Mouse (Mus musculus): ENCODE measurements around the gene Scp2. TPM values are rescaled to one million over a fixed set of nuclear protein-coding genes. Genes with fewer than 3 reads are reported as not detected.
"Not testable (repeated sequence)": the region's sequence is repeated elsewhere in the genome, so short reads cannot be mapped to it uniquely, and the experiment has no call there.

Scp2 gene
- total RNA-seq, 1 experiment: 65.9 TPM

DNA sequence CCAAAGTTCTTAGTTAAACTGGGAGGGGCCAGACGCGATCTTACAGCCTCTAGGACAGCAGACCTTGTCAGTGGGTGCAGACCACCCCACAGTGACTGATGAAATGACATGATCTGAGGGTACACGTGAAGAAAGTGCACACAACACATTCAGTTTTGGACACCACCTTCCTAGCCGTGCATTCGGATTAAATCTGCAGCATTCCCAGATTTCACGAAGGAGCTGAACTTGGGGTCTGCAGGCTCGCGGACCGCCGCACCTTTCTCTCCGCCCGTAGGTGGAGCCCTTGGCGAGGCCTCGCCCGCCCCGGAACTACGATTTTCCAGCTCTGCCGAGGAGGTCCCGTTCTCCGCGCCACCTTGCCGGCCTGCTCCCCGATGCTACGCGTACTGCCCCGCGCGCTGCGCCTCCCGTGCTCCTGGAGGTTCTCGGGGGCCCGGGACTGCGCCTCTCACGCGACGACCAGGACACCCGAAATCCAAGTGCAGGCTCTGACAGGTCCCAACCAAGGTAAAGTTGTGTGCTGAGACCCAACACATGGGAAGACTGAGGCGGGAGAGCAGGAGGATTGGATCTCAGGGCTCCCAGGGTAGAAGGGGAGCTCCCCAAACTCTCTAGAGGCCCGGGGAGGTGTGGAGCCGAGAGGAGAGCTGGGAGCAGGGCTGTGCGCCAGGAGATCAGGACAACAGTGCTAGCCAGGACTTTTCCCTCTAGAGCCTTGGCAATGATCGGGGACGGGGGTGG lies 20.5 kb upstream of the Scp2 start, which contains the start of gene Echdc2:
Gene Echdc2 (plus strand): TSS at position 286 of the 744 bp plus-strand sequence.
- Histone ChIP-seq H3K4me3 (ENCODE audit: insufficient read depth in 1 of 2, low read depth in 1 of 2, low read length in 2 of 2, poor library complexity in 1 of 2, severe bottlenecking in 1 of 2) (peak within 1 kb of the TSS; percentile 77 to 82), H3K9ac (ENCODE audit: insufficient read depth, low read depth, low read length, poor library complexity, severe bottlenecking) (peak within 1 kb of the TSS; percentile 80), H3K9me3 (ENCODE audit: control insufficient read depth, insufficient read depth, low read depth, low read length) (no peaks in the 10 kb centered on the region), H3K4me1 (ENCODE audit: control insufficient read depth in 2 of 2, insufficient read depth in 2 of 2, low read length in 2 of 2, poor library complexity in 1 of 2) (peaks cover 0 to 7% of the 10 kb centered on the region in 2 experiments; a peak in 1 of 4 replicates), H3K36me3 (ENCODE audit: control insufficient read depth, insufficient read depth, low read length, poor library complexity, severe bottlenecking) (peaks cover 6% of the 10 kb centered on the region; the same call in 1 of the 2 replicates), H3K27ac (ENCODE audit: insufficient read depth, low read depth, low read length, poor library complexity, severe bottlenecking) (no peak within 1 kb of the TSS)
- in situ Hi-C loops (cut with MboI; ENCODE audit: low sequenced_read_pairs in 2 of 2, unreplicated experiment in 2 of 2): no loop called here
- TF ChIP-seq HCFC1 (IDR thresholded peaks at IDR 0.05; ENCODE audit: borderline replicate concordance, insufficient read depth, low read length): 0 out of 2 replicates have a peak, but pooled peaks have one; percentile 11
- TF ChIP-seq MAFK (IDR thresholded peaks at IDR 0.05; ENCODE audit: insufficient read depth, low read depth, low read length): no peak
- no peak for DNase-seq (ENCODE audit: low read depth, low spot score)

DNA sequence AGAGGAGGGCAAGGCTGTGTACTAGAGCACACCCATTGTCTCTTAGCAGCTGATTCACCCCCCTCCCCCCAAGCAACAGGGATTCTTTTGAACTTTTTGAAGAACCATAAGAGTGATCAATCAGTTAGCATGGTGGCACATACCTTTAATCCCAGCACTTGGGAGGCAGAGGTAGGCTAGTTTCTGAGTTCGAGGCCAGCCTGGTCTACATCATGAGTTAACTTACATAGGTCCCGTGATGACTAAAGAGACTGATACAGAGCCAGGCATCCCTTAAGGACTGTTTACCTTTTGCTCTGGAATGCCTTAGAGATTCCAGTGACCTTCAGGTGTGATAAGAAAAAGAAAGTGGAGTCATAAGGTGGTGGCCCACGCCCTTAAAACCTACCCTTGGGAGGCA lies 18.5 kb upstream of the Scp2 start:
- H3K4me1 ChIP-seq (ENCODE audit: control insufficient read depth in 2 of 2, insufficient read depth in 2 of 2, low read length in 2 of 2, poor library complexity in 1 of 2): peaks cover 0 to 7% of the 10 kb centered on the region in 2 experiments; a peak in 1 of 4 replicates
- DNase-seq (ENCODE audit: low read depth, low spot score): no peak
- H3K27ac ChIP-seq (ENCODE audit: insufficient read depth, low read depth, low read length, poor library complexity, severe bottlenecking): no peak overlapping the region
- no peaks in the 10 kb centered on the region for H3K9me3 ChIP-seq (ENCODE audit: control insufficient read depth, insufficient read depth, low read depth, low read length)
- TF ChIP-seq ZNF384 (IDR thresholded peaks at IDR 0.05; ENCODE audit: low read depth, low read length) (no peak), ZC3H11A (IDR thresholded peaks at IDR 0.05; ENCODE audit: borderline replicate concordance, low read depth, low read length) (no peak), CHD2 (IDR thresholded peaks at IDR 0.05; ENCODE audit: low read depth, low read length) (0 out of 2 replicates have a peak, but pooled peaks have one; percentile 43)
- H3K9ac ChIP-seq (ENCODE audit: insufficient read depth, low read depth, low read length, poor library complexity, severe bottlenecking): no peak overlapping the region
- H3K36me3 ChIP-seq (ENCODE audit: control insufficient read depth, insufficient read depth, low read length, poor library complexity, severe bottlenecking): 0 out of 2 replicates have a peak, but pooled peaks cover 3% of the 10 kb centered on the region
- no peak overlapping the region for H3K4me3 ChIP-seq (ENCODE audit: insufficient read depth in 1 of 2, low read depth in 1 of 2, low read length in 2 of 2, poor library complexity in 1 of 2, severe bottlenecking in 1 of 2)
- in situ Hi-C loops (cut with MboI; ENCODE audit: low sequenced_read_pairs in 2 of 2, unreplicated experiment in 2 of 2): no loop called here

DNA sequence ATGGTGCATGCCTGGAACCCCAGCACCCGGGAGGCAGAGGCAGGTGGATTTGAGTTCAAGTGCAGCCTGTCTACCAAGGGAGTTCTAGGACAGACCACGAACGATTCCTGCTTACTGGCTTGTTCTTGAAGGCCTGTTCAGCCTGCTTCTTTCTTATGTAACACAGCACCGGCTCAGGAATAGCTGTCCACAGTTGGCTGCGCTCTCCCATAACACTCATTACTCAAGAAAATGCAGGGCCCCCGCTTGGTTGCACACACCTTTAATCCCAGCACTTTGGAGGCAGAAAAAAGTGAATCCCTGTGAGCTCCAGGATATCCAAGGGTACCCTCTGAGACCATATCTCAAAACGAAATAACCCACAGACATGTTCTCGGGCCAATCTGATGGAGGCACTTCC lies 17.1 kb upstream of the Scp2 start:
- in situ Hi-C loops (cut with MboI; ENCODE audit: low sequenced_read_pairs in 2 of 2, unreplicated experiment in 2 of 2): no loop called here
- no peak for TF ChIP-seq ZC3H11A (IDR thresholded peaks at IDR 0.05; ENCODE audit: borderline replicate concordance, low read depth, low read length)
- no peak for TF ChIP-seq HCFC1 (IDR thresholded peaks at IDR 0.05; ENCODE audit: borderline replicate concordance, insufficient read depth, low read length)
- no peak for TF ChIP-seq CHD2 (IDR thresholded peaks at IDR 0.05; ENCODE audit: low read depth, low read length)
- no peak for TF ChIP-seq ZNF384 (IDR thresholded peaks at IDR 0.05; ENCODE audit: low read depth, low read length)
- TF ChIP-seq MAFK (IDR thresholded peaks at IDR 0.05; ENCODE audit: insufficient read depth, low read depth, low read length): no peak
- Histone ChIP-seq H3K27ac (ENCODE audit: insufficient read depth, low read depth, low read length, poor library complexity, severe bottlenecking) (no peak overlapping the region), H3K4me3 (ENCODE audit: insufficient read depth in 1 of 2, low read depth in 1 of 2, low read length in 2 of 2, poor library complexity in 1 of 2, severe bottlenecking in 1 of 2) (no peak overlapping the region), H3K4me1 (ENCODE audit: control insufficient read depth in 2 of 2, insufficient read depth in 2 of 2, low read length in 2 of 2, poor library complexity in 1 of 2) (peaks cover 0 to 5% of the 10 kb centered on the region in 2 experiments; a peak in 1 of 4 replicates), H3K9ac (ENCODE audit: insufficient read depth, low read depth, low read length, poor library complexity, severe bottlenecking) (no peak overlapping the region), H3K9me3 (ENCODE audit: control insufficient read depth, insufficient read depth, low read depth, low read length) (no peaks in the 10 kb centered on the region), H3K36me3 (ENCODE audit: control insufficient read depth, insufficient read depth, low read length, poor library complexity, severe bottlenecking) (no peaks in the 10 kb centered on the region)
- DNase-seq (ENCODE audit: low read depth, low spot score): no peak

DNA sequence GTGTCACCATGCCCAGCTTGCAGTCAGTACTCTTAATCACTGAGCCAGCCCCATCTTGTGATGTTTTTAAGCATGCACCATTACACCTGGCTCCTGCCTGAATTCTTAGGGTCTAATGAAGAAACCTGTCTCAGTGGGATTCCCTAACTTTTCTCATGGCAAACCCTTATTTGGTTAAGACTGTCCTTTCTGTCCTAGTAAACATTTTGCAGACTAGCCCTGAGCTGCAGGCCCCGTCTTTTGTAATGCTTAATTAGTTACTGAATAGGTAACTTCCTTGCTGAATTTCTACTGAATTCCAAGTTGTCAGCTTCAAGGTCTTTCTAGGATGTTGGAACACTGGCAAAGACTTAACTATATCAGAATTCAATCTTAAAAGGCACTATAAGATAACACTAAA lies 10.3 kb upstream of the Scp2 start:
- H3K9ac ChIP-seq (ENCODE audit: insufficient read depth, low read depth, low read length, poor library complexity, severe bottlenecking); H3K36me3 ChIP-seq (ENCODE audit: control insufficient read depth, insufficient read depth, low read length, poor library complexity, severe bottlenecking); H3K4me3 ChIP-seq (ENCODE audit: insufficient read depth in 1 of 2, low read depth in 1 of 2, low read length in 2 of 2, poor library complexity in 1 of 2, severe bottlenecking in 1 of 2); H3K4me1 ChIP-seq (ENCODE audit: control insufficient read depth in 2 of 2, insufficient read depth in 2 of 2, low read length in 2 of 2, poor library complexity in 1 of 2); DNase-seq (ENCODE audit: low read depth, low spot score); H3K9me3 ChIP-seq (ENCODE audit: control insufficient read depth, insufficient read depth, low read depth, low read length); in situ Hi-C loops (cut with MboI; ENCODE audit: low sequenced_read_pairs in 2 of 2, unreplicated experiment in 2 of 2): not testable (repeated sequence)
- peak overlapping the region; percentile 58; the same call in 1 of the 2 replicates for H3K27ac ChIP-seq (ENCODE audit: insufficient read depth, low read depth, low read length, poor library complexity, severe bottlenecking)

DNA sequence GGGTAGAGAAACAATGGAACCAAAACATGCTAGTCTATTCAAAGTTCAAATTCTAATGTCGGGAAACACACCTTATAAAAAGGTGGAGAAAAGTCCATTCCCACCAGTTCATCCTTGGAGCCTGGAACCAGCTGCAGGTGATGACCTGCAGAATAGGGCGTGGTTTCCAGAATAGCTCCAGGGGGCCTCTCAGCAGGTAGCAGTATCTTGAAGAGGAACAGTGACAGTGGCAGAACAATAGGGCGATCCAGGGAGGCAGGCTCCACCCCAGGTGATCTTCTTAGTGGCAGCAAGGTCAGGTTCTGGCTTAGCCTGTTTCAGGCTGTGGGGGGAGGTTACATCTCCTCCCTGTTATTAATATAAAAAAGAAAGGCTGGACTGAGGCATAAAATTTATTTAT lies 756 bp upstream of the Scp2 start:
- H3K4me3 ChIP-seq (ENCODE audit: insufficient read depth in 1 of 2, low read depth in 1 of 2, low read length in 2 of 2, poor library complexity in 1 of 2, severe bottlenecking in 1 of 2); H3K4me1 ChIP-seq (ENCODE audit: control insufficient read depth in 2 of 2, insufficient read depth in 2 of 2, low read length in 2 of 2, poor library complexity in 1 of 2); DNase-seq (ENCODE audit: low read depth, low spot score); in situ Hi-C loops (cut with MboI; ENCODE audit: low sequenced_read_pairs in 2 of 2, unreplicated experiment in 2 of 2); H3K27ac ChIP-seq (ENCODE audit: insufficient read depth, low read depth, low read length, poor library complexity, severe bottlenecking); H3K36me3 ChIP-seq (ENCODE audit: control insufficient read depth, insufficient read depth, low read length, poor library complexity, severe bottlenecking); H3K9ac ChIP-seq (ENCODE audit: insufficient read depth, low read depth, low read length, poor library complexity, severe bottlenecking); H3K9me3 ChIP-seq (ENCODE audit: control insufficient read depth, insufficient read depth, low read depth, low read length): not testable (repeated sequence)

Data from ES-E14 (cell line).